ENCODE assay signal across 31 mouse cellular contexts in the genomic region with DNA sequence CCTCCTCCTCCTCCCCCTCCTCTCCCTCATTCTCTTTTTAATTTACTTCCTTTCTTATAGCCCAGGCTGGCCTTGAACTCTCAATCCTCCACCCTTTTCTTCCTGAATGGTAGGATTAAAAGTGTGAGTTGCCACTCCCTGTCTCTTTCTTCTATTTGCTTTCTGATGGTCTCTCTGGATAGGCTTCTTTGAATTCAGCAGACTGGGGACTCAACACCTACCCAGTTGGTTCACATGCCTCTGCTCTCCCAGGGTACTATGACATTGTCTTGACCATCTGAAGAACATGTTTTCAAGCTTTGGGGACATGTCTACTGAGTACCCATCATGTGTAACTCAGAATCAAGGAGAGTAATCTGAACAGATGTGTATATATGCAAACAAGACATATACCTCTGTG.
"Had no signal": no experiment of that assay in that cellular context is flagged by ENCODE, and none has a peak within 500 bp of the region (broad histone marks: within the 10 kb centered on the region; RNA-seq: fewer than 3 reads in every experiment).

No protein-coding gene starts in this region.

- H3K9ac ChIP-seq: limb, embryonic 12.5 days; limb, embryonic 13.5 days; limb, embryonic 15.5 days; liver, embryonic 12.5 days; liver, embryonic 13.5 days; liver, embryonic 14.5 days; liver, embryonic 15.5 days; liver, postnatal 0 days; lung, embryonic 14.5 days; lung, embryonic 15.5 days; midbrain, embryonic 12.5 days; midbrain, embryonic 13.5 days; midbrain, embryonic 15.5 days; neural tube, embryonic 12.5 days had no signal

- H3K36me3 ChIP-seq: limb, embryonic 10.5 days; limb, embryonic 12.5 days; limb, embryonic 13.5 days; limb, embryonic 15.5 days; liver, embryonic 12.5 days; liver, embryonic 13.5 days; liver, embryonic 15.5 days; lung, embryonic 15.5 days; midbrain, embryonic 10.5 days; midbrain, embryonic 12.5 days; midbrain, embryonic 13.5 days; midbrain, embryonic 15.5 days; neural tube, embryonic 12.5 days had no signal

- DNase-seq: left cerebral cortex, postnatal 4 days; liver; liver, embryonic 13.5 days; liver, postnatal 0 days; lung, adult 18-20 months; lung, adult 2 months; lung, embryonic 14.5 days; lung, postnatal 10 days; lung, postnatal 14 days; lung, postnatal 36 days; lung, postnatal 4 days; midbrain, embryonic 14.5 days had no signal

- H3K27ac ChIP-seq: limb, embryonic 10.5 days; limb, embryonic 12.5 days; limb, embryonic 13.5 days; limb, embryonic 15.5 days; liver, embryonic 12.5 days; liver, embryonic 13.5 days; liver, embryonic 14.5 days; liver, embryonic 15.5 days; lung, embryonic 15.5 days; macrophage; midbrain, embryonic 10.5 days; midbrain, embryonic 12.5 days; midbrain, embryonic 13.5 days; midbrain, embryonic 15.5 days; neural tube, embryonic 12.5 days had no signal

- H3K4me2 ChIP-seq: limb, embryonic 12.5 days; limb, embryonic 13.5 days; limb, embryonic 15.5 days; liver, embryonic 11.5 days; liver, embryonic 12.5 days; liver, embryonic 13.5 days; liver, embryonic 15.5 days; lung, embryonic 14.5 days; lung, embryonic 15.5 days; midbrain, embryonic 12.5 days; midbrain, embryonic 13.5 days; midbrain, embryonic 15.5 days; neural tube, embryonic 12.5 days had no signal

- H3K9me3 ChIP-seq: limb, embryonic 10.5 days; liver, embryonic 15.5 days; lung, embryonic 15.5 days; midbrain, embryonic 15.5 days had no signal

- ATAC-seq: liver, embryonic 12.5 days; liver, postnatal 0 days; lung, postnatal 0 days; midbrain, embryonic 13.5 days; midbrain, embryonic 15.5 days; midbrain, embryonic 16.5 days had no signal

- H3K27me3 ChIP-seq: limb, embryonic 12.5 days; limb, embryonic 13.5 days; limb, embryonic 15.5 days; liver, embryonic 12.5 days; liver, embryonic 13.5 days; liver, embryonic 15.5 days; lung, embryonic 15.5 days; megakaryocyte, embryonic 14.5 days; midbrain, embryonic 12.5 days; midbrain, embryonic 13.5 days; midbrain, embryonic 15.5 days; neural tube, embryonic 12.5 days had no signal

- H3K4me1 ChIP-seq: limb, embryonic 10.5 days; limb, embryonic 15.5 days; liver, embryonic 12.5 days; liver, embryonic 13.5 days; liver, embryonic 15.5 days; lung, embryonic 15.5 days; megakaryocyte, embryonic 14.5 days; midbrain, embryonic 10.5 days; midbrain, embryonic 12.5 days; midbrain, embryonic 13.5 days; midbrain, embryonic 15.5 days; neural tube, embryonic 12.5 days had no signal

- H3K4me3 ChIP-seq: limb, embryonic 10.5 days; limb, embryonic 12.5 days; limb, embryonic 13.5 days; limb, embryonic 15.5 days; liver, embryonic 12.5 days; liver, embryonic 13.5 days; liver, embryonic 15.5 days; lung, embryonic 15.5 days; megakaryocyte, embryonic 14.5 days; midbrain, embryonic 10.5 days; midbrain, embryonic 12.5 days; midbrain, embryonic 13.5 days; midbrain, embryonic 15.5 days; myocyte; neural tube, embryonic 12.5 days had no signal
